Mouse (Mus musculus) spleen, postnatal 36 days (tissue): ENCODE results near the gene Ppat.
A peak's percentile ranks its signal among the peaks of the same experiment; 100 is the strongest.
"Not testable (repeated sequence)": the region's sequence is repeated elsewhere in the genome, so short reads cannot be mapped to it uniquely, and the experiment has no call there.

Source experiments
- DNase-seq, 2 experiments: peaks; one replicate each; pipeline ENCODE4 v3.0.0; 2022; ENCODE audit warnings: low spot score in 2 of 2, mixed read lengths in 1 of 2

Ppat gene

DNA sequence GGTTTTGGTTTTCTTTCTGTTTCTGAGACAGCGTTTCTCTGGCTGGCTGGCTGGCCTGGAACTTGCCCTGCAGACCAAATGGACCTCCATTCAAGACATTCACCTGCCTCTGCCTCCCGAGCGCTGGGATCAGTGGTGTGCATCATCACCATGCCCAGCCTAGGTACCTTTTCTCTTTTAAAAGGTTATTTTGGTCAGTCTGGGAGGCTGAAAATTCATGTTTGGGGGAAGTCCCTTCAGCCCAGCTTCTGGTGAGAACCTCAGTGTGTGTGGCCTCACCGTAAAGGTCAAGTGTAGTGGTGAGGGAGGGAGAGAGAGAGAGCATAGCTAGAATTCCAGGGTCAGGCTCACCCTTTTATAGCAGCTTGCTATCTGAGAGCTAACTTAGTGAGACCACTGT lies 3.6 kb downstream of the Ppat start:
- no peak for DNase-seq

DNA sequence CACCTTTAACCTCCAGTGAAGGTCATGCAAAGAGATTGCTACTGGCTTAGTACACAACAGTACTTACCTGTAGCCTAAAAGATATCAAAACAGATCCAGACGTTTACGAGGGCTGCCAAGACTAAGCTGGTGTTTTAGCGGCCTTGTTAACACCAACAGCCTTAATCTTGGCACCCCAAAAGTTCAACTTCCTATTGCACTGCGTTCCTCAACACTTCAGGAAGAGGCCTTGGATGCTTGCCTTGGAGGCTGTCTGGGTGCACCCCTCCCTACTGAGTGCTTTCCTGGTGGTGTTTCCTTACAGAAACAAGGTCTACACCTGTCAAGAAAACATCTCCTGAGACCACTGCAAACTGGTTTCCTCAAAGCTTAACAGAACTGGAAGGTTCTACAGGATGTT lies 4.2 kb downstream of the Ppat start:
- no peak for DNase-seq

DNA sequence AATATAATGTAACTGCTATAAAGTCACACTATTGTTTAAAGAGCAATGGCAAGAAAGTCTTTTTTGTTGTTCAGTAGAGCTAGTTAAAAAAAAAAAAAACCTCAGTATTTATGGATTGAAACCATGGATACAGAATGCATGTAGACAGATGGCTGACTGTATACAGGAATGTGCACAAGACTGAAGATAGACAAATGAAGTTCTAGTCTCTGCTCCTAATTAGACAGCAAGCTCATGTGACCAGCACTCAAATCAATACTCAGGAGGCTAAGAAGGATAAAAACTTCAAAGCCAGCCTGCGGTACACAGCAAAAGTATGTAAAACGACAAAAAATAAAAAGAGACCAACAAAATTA lies 5.7 kb downstream of the Ppat start:
- no peak for DNase-seq

DNA sequence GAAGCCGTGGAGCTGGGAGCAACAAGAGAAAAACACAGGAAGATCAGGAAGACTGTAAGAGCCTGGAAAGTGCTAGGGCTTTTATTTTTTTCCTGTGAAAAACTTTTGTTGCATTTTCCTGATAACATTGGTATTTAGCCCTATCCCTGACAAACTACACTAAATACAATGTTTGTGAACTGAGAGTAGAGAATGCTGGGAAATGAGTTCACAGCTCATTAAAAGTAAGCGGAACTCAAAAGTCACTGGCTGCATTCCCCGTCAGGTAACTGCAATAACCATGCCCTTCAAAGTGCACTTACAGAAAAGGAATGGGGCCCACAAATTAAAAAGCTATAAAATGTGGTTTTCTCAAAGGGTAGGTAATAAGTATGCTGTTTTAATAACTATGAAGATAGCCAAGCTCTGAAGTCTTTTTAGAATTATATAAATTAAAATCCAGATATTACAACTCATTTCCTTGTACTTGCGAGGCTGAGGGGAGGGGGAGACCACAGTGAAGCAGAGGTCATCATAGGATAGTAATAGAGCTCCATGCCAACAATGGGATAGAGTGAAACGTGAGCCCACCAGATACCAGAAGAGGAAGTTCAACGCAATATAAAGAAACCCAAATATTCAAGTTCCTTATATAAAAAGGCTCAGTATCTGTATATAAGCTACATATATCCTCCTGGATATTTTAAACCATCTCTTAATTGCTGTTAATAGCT lies 6.3 kb downstream of the Ppat start:
- DNase-seq: no peak

DNA sequence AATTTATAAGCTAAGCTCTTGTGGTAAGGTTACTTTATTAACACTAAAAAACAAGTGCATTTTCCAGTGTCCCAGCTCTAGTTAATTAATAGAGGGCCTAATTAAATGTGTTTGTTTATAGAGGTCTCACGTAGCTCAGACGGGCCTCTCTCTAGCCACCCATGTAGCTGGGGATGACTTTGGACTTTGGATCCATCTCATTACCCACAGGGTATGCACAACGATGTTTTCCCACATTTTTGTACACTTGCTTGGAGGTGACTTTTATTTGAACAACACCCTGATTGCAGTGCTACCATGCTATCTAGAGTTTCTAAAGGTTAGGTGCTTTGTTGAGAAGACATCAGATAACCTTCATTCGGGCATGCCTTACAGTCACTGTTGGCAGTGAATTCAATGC lies 8.9 kb downstream of the Ppat start:
- no peak for DNase-seq

DNA sequence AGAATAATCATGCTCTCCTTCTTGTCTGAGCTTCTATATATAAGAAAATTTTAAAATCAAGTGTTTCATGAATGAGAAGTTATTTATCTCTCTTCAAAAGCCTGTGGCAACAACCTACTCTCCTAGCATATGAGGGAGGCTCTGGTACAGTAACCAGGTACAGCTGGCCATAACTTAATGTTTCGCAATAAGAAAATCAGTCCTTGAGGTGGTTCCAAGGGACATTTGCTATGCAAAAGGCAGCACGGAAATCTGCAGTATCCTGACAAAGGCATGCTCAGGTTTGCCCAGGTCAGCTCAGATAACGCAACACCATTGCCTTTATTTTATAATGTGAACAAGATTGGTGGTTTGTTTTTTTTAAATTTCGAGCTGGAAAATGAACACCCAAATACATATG lies 9.4 kb downstream of the Ppat start:
- no peak for DNase-seq

DNA sequence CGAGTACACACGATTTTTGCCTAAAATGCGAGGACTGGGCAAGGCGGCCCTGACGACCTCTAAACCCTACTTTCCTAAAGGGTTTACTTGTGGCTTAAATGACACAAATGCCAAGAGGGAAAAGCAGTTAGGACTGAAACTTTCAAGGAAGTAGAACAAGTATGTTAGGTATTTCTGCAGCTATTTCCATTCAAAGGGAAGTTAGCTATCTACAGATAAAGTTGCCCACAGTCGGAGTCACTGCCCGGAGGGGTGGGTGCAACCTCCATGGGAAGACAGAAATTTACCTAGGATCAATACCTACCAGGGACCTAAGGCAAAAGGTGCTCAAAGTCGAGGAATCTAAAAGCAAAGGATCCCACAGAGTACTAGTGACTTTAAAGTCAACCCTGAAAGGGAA lies 11.7 kb downstream of the Ppat start:
- DNase-seq: no peak

DNA sequence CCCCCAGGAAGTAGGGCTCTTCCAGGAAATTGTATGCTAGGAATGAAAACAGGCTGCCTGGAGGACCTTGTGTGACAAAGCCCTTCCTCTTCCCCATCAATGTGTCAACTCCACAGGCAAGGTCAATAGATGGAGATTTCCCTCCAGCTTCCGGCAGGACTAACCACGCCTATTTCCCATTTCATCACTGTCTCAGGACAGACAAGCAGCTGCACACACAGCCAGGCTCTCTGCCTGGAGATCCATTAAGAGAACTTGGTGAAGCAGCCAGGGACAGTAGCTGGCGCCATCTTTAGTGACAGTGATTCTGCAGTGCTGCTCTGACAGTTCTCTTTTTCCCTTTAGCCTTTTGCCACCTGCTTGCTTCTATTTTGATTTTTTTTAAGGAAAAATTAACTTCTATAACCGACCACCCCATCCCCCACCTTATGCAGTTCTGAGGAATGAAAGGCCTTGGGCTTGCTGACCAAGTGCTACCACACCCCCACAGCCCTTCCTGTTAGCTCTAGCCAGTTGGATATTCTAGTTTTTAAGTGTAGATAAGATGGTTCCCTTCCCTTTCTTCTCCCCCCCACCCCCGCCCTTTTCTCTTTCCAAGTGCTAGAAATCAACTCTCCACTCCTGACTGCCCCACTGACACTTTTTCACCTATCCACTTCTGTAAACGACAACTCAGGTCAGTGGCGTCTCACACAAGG lies 22.0 kb downstream of the Ppat start:
- no peak for DNase-seq

DNA sequence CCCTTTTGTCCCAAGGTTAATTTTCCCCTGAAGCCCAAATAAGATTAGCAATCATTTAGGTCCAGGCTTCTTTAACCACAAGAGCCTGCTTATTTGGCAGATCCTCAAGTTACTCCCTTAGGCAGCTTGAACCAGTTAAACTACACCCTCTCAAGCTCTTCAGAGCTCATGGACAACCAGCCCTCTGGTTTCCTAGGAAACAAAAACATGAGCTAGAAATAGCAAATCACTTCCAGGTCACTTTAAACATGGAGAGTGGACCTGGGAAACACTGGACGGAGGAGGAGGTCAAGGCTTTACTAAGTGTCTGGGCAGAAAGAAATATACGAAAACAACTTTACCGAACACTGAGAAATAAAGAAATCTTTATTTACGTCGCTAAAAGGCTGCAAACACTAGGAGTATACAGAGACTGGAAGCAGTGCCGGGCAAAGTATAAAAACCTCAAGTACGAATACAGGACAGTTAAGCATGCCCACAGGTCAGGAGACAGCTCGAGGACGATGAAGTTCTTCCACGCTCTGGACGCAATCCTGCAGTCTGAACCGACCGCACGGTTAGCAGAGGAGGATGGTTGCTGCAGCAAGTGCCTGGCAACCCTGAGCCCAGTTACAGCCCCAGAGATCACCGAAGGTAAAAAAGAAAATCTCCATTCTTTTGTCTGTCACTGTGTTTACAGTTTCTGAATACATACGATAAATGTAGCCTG lies 23.1 kb downstream of the Ppat start:
- no peak for DNase-seq

DNA sequence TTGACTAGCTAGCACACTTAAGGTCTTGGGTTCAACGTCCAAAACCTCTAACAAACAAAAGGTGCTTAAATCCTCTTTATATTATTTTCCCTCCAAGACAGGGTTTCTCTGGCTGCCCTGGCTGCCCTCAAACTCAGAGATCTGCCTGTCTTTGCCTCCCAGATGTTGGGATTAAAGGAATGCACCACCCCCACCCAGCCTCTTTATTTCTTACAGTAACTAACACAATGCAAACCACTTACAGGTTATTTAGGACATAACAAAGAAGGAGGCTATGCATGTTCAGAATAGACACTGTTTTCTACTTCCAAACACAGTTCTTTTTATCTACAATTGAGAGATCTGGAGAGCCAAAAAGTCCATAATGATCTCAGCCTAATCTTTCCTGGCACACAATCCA lies 27.1 kb downstream of the Ppat start:
- no peak for DNase-seq

DNA sequence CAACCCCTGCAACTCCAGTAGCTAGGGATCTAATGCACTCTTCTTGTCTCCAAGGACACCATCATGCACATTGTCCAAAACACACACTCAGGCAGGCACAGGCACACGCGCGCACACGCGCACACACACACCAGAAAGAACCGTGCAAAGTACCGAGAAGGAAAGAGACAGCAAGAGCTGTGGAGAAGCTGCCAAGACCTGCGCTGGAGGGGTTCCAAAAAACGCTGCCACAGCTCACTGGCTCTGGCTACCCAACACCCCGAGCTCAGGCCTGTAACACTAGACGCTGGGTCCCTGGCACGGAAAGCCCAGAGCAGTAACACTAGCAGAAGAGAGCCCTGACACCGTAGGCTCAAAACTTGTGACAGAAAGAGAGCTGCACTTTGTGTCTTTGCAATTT lies 27.9 kb downstream of the Ppat start:
- DNase-seq: no peak

DNA sequence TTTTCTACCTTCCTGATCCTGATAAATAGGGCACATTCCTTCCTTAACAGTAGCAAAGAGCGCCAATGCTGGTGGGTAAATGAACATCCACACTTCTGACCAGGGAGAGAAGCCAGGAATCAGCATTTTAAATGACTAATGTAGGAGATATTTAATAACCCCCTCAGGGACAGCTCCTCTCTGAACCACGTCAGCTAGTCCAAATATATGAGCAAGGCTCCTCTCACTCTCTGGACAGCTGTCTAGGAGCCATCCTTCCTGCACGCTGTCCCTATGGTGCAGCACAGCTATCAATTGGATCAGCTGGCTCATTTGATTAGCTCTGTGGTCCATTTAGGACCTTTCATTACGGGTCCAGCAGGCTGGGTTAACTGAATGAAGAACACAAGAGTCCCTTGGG lies 28.5 kb downstream of the Ppat start:
- no peak for DNase-seq

DNA sequence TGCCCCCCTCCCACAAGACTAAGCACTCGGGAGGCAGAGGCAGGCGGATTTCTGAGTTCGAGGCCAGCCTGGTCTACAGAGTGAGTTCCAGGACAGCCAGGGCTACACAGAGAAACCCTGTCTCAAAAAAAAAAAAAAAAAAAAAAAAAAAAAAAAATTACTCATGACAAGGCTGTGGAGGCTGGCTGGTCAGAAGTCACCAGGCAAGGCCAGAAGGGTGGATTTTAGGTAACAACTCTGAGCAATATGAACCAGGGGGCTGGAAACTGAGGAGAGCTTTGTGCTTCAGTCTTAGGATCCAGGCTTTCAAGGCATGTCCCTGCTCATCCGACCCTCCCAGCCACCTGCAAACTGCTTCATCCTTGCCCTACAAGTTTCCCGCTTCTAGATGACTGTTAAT lies 38.9 kb downstream of the Ppat start:
- not testable (repeated sequence) for DNase-seq

DNA sequence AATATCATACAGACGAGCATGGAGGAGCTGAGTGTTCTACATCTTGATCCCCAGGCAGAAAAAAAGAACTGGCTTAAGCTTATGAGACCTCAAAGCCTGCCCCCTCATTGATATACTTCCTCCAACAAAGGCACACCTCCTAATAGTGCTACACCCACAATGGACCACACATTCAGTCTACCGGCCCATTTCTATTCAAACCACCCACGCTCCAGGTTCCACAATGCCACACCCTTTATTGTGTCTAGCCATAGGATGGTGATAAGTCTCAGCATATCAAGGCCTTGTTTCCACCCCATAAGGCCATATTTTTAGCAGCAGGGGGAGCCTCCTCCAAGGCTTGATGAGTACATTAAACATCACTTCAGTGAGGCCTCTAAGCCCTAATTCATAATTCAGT lies 40.6 kb downstream of the Ppat start:
- DNase-seq: no peak

DNA sequence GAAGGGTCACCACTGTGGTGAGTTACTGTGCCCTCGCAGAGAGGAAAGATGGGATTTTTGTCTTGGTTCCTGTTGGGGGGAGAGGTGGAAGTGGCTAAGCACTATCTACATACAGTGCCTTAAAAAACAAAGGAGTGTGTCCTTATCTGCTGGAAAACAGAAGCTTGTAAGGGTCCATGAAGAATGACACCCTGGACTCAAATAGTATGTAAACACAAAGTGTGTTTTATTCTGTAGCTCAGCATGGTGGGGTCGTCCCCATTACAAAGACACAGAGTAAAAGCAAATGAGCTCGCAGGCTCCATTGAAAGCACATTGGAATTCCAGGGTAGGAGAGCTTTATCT lies 45.3 kb downstream of the Ppat start:
- DNase-seq: no peak

DNA sequence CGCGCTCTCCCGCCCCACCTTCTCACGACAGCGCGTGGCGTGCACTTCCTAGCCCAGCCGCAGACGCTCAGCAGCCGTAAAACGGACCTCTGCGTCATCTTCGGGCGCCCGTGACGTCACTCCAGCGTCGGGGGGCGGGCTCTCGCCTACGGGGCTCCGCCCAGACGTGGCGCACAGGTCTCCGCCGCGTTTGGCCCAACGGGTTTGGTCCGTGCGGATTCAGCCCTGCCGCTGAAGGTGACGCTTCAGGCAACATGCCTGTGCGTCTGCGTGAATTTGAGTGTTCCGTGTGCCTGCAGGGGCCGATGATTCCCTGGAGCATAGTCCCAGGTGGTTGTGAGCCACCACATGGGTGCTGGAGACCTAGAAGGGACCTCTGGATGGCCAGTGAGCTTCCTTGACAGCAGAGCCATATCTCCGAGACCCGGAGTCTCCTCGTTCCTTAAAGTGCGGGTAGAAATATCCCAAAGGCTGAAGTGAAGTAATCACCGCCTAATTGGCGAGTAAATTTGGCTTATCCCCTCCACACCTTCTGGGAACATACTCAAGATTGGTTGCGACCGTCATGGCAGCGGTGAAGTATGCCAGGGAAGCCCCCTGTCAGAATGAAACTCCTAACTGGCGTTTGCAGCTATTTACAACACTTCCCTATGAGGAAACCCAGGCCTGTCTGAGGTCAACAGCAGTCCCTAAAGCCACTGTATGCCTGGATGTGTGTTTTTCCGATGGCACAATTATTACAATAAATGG lies 45.8 kb downstream of the Ppat start, which contains the start of gene Aasdh:
Aasdh (minus strand) TSS at position 110 of the 750 bp plus-strand sequence.
- DNase-seq: peak; percentile 91 to 92

DNA sequence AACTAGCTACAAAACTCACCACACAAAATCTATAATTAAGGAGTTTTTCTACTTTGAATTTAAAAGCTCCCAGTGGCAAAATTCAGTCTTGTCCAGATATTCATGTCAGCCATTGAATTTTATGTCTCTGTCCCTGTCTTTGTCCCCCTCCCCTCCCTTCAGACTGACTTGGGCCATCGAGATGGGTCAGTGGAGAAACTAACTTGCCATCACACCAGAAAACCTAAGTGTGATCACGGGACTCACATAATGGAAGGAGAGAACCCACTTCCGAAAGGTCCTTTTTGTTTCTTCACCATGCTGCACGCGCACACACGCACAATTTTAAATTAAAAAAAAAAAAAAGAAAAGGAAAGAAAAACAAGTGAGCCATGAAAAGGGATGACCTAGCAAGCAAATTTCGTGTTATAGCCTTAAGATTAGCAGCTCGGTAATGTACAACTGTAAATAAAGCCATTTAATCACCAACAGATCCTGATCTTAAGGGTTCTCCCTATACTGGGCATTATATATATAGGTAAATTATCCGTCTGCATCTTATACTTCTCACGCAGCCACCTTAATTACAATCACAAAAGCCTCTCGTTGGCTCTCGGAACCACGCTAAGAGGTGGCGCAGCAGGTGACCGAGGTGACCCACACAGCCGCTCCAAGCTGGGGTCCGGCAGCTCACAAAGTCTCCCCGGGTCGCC lies 46.5 kb downstream of the Ppat start:
- DNase-seq: no peak

DNA sequence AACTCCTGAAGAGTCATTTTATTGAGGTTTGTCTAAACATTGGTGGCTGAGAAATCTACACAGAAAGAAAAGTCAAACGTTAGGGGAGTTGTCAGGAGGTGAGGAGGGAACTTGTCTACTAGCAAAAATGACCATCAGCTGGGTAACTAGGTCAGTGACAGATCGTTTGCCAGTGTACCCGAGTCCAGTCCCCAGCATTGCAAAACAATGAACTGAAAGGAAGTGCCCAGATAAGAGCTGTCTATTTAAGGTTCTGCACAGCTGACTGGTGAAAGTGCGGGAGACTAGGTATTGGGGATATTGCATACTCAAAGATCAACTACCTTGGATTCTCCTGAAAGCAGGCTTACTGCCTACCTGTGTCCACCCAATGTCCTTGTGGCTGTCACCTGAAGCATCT lies 49.2 kb downstream of the Ppat start:
- DNase-seq: no peak

DNA sequence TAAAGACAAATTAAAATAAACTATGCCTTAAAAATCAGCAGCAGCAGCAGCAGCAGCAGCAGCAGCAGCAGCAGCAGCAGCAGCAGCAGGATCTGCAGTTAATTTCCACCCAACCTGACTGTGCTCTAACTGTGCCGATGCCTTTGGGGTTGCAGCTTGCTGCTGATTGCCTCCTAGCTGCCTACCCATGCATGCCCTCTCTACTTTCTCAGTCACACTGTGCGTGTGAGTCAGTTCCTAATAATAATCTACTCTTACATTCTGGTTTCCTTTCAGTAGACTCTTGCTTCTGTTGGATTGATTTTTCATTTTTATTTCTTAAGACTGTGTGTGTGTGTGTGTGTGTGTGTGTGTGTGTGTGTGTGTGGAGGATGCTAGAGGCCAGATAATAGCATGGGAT lies 58.3 kb downstream of the Ppat start:
- DNase-seq: no peak

DNA sequence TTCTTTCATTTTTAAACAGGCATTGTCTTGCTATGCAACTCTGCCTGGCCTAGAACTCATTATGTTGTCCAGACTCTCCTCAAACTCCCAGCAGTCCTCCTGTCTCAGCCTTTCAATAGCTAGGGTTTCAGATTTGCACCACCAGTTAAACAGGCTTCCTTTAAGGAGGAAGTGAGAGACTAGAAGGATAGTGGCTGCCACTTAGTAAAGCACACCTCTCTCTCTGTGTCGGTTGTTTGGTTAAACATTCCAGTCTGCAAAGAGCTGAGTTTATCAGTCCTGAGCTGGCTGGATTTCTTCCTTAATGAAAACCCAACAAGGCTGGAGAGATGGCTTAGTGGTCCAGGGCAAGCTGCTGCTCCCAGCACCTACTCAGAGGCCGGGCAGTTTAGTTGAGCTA lies 58.8 kb downstream of the Ppat start:
- no peak for DNase-seq

DNA sequence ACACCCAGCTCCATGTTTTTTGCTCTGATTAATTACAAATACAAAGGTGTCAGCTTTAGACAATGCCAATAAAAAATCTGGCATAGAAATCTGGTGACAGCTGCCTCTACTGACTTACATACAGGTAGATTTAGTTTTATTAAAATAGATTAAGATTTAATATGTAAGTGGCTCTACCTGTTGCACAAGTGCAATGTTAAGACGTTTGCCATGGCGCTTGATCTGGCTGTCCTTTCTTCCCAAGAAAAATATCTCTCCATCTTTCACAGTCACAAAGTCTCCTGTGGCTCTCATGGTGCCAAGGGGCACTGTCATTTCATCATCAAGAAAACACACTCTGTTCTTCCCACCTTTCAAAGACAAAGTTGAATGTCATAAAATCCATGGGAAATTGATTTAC lies 64.4 kb downstream of the Ppat start:
- DNase-seq: no peak

DNA sequence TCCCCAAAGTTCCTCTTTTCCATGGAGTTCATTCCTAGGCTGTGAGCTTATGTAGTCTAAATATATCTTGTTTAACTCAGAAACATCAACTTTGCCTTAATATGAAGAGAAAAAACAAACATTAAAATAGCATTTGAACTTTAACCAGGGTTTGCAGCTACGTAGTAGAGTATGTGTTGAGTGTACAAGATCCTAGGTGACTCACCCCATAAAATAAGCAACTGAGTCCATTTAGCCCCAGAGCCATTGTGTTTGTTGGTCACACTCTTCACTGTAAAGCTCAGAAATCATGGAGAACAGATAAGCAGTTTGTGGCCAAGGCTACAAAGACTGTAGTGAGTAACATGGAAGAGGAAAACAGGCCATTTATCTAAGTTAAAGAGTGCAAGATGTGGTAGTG lies 67.3 kb downstream of the Ppat start:
- no peak for DNase-seq
